Mouse (Mus musculus) embryo, embryonic 11 days (tissue): Measurements from ENCODE around the gene Fiz1.
"Not testable (repeated sequence)": the region's sequence is repeated elsewhere in the genome, so short reads cannot be mapped to it uniquely, and the experiment has no call there.

Experiments
- DNase-seq: peaks from one replicate; pipeline ENCODE4 v3.0.0-alpha.2; 2015

The Fiz1 gene

DNA sequence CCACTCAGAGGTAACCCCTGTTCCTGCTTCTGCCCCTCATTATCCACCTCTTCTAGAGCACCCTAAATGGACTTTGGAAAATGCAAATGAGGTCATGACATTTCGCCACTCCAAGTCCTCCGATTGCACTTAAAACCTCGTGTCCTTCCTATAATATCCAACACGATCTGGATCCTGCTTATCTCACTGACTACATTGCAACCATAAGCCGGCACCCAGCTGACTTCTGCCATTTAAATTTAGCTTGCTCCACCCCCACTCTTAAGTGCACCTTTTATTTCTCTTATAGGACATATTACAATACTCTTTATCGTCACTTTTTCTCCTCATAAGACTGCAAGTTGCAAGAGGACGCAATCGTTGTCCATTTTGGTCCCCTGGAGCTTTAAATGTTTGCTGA, 23.0 kb upstream of the Fiz1 start:
- no peak for DNase-seq

GRCm38 (mm10) chr7:5037026-5037425, 22.5 kb upstream of the Fiz1 start:
- DNase-seq: no peak

DNA sequence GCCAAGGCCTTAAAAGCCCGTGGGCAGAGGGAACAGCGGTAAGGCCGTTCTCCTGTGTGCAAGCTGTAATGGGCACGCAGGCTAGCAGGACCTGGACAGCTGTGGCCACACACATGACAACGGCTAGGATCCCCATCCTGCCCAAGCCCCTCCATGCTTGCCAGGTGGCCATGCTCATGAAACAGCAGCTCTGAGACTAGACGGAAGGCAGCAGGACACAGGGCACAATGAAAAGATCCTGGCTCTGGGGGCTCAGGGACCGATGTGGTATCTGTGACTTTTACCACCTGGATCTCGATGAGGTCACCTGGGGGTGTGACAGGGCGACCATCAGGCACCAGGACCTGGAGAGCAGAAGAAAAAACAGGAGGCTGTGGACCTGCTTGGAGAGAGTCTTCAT, 21.6 kb upstream of the Fiz1 start:
- no peak for DNase-seq

DNA sequence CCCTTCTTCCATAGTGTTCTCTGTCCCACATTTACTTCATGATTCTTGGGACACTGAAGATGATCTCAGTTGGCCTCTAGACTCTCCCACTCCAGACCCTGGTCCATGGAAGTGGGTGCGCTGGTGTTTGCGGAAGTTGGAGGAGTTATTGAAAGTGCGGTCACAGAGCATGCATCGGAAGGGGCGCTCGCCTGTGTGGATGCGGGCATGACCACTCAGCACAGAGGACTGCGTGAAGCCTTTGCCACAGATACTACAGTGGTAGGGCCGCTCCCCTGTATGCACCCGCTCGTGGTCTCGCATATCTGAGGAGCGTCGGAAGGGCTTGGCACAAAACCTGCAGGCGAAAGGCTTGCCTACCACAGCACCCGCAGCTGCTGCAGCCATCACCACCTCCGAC, 21.1 kb upstream of the Fiz1 start:
- DNase-seq: no peak

- DNase-seq: no peak
Measured at GRCm38 (mm10) chr7:5033818-5034217, 19.3 kb upstream of the Fiz1 start, which contains the start of gene 4632433K11Rik. TSS of gene 4632433K11Rik (plus strand) at chr7:5034118.

GRCm38 (mm10) chr7:5031496-5031895, 17.0 kb upstream of the Fiz1 start:
- no peak for DNase-seq

DNA sequence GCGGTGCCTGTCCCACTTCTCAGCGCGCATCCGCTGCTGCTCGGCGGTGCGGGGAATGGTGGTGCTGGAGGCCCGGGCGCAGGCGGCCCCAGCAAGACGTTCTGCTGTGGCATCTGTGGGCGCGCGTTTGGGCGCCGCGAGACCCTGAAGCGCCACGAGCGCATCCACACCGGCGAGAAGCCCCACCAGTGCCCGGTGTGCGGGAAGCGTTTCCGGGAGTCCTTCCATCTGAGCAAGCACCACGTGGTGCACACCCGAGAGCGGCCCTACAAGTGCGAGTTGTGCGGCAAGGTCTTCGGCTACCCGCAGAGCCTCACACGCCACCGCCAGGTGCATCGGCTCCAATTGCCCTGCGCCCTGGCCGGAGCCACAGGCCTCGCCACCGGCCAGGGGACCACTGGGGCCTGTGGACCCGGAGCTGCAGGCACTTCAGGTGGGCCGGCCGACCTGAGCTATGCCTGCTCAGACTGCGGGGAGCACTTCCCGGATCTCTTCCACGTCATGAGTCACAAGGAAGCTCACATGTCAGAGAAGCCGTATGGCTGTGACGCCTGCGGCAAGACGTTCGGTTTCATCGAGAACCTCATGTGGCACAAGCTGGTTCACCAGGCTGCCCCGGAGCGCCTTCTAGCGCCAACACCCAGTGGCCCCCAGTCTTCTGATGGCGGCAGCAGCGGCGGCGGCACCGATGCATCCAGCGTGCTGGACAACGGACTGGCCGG, 16.2 kb upstream of the Fiz1 start:
- no peak for DNase-seq

DNA sequence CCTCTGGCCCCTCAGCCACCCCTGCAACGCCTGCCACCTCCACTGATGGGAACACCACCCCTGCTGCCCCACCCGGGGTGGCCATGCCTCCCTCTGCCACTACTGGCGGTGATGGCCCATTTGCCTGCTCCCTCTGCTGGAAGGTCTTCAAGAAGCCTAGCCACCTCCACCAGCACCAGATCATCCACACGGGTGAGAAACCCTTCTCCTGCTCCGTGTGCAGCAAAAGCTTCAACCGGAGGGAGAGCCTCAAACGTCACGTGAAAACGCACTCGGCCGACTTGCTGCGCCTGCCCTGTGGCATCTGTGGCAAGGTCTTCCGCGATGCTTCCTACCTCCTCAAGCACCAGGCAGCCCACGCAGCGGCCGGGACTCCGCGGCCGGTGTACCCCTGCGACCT, 15.4 kb upstream of the Fiz1 start:
- DNase-seq: no peak

DNA sequence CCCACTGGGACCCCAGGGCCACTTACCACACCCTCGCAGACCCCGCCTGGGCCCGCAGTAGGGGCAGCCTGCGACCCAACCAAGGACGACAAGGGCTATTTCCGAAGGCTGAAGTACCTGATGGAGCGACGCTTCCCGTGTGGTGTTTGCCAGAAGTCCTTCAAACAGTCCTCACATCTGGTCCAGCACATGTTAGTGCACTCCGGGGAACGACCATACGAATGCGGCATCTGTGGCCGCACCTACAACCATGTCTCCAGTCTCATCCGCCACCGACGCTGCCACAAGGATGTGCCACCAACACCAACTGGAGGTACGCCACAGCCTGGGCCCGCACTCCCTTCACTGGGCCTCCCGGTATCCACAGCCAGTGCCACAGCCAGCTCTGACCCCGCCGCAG, 15.0 kb upstream of the Fiz1 start:
- no peak for DNase-seq

DNA sequence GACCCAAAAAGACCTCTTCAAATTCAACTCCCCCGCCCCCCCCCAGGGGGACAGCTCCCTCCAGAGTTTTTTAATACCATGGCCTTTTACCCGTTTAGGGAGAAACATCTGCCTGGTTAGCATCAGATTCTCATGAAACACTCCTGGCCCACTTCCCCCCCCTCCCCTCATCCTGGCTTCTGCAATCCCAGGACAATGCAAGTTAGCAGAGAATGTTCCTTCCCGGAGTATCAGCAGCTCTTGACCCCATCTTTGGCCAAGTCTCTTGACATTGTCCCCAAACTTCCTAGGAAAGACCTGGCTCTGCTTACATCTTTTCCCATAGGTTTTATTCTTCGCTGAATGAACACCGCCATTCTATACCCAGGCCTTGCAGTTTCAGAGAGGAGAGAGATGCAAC, 6.7 kb upstream of the Fiz1 start:
- no peak for DNase-seq

GRCm38 (mm10) chr7:5020685-5021084, 6.2 kb upstream of the Fiz1 start:
- DNase-seq: no peak

- DNase-seq: peak; percentile 99
Measured at GRCm38 (mm10) chr7:5020000-5020681, 5.6 kb upstream of the Fiz1 start, which contains the start of the genes Zfp865 and Ccdc106. TSS of gene Zfp865 (plus strand) at chr7:5020376. TSS of gene Ccdc106 (plus strand) at chr7:5020553.

DNA sequence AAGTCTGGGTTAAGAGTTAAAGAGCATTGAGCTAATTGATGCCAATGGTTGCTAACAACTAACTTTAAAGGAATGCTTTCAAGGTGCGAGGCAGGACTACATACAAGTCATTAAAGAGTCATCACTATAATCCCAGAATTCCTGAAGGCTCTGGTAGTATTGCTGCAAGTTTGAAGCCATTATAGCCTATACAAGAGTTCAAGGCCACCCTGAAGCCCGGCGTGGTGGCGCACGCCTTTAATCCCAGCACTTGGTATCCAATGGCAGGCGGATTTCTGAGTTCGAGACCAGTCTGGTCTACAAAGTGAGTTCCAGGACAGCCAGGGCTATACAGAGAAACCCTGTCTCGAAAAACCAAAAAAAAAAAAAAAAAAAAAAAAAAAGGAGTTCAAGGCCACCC, 5.1 kb upstream of the Fiz1 start:
- not testable (repeated sequence) for DNase-seq

DNA sequence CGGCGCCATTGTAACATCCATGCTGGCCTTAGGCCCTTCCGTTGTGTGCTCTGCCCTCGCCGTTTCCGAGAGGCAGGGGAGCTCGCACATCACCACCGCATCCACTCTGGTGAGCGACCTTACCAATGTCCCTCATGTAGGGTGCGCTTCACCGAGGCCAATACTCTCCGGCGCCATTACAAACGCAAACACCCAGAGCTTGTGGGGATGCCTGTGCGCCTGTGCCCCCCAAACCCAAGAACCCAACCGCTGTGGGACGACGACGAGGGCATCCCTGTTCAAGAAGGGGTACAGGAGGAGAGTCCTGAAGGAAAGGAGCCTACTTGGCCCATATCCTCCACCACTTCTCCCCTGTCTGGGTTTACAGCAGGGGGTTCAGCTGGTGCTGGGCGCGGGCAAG, 3.4 kb upstream of the Fiz1 start:
- no peak for DNase-seq

DNA sequence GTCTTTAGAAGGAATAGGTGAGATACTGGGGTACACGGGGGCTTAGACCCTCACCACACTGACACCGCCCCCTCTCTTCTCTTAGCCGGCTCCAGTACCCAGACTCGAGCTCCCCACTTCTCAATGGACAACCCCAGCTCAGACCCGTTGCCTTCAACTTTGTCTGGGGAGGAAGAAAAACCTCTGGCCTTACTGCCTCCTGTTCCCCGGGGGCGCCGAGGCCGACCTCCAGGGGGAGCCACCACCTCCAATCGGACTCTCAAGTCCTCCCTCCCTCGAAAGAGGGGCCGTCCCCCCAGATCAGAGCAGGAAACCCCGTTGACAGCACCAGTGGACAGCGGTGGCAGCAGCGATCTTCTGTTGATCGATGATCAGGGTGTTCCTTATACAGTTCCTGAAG, 2.9 kb upstream of the Fiz1 start:
- DNase-seq: no peak

DNA sequence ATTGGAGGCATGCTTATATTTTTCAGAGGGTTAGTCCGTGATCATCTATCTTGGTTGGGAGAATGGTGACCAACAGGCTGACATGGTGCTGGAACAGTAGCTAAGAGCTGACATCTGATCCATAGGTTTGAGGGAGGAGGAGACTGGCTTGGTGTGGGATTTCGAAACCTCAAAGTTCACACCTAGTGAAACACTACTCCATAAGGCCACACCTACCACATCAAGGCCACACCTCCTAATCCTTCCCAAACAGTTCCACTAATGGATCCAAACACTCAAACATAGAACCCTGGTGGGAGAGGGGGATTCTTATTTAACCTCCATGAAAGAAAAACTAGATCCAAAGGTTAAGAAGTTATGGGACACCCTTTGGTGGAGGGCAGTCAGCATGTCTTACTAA, 2.4 kb upstream of the Fiz1 start:
- no peak for DNase-seq

- no peak for DNase-seq
Measured at GRCm38 (mm10) chr7:5016057-5016456, 1.6 kb upstream of the Fiz1 start.

GRCm38 (mm10) chr7:5015118-5016001, 863 bp upstream of the Fiz1 start, which contains the start of gene Gm44973:
TSS of gene Gm44973 (plus strand) at chr7:5015496.
- DNase-seq: peak; percentile 98

DNA sequence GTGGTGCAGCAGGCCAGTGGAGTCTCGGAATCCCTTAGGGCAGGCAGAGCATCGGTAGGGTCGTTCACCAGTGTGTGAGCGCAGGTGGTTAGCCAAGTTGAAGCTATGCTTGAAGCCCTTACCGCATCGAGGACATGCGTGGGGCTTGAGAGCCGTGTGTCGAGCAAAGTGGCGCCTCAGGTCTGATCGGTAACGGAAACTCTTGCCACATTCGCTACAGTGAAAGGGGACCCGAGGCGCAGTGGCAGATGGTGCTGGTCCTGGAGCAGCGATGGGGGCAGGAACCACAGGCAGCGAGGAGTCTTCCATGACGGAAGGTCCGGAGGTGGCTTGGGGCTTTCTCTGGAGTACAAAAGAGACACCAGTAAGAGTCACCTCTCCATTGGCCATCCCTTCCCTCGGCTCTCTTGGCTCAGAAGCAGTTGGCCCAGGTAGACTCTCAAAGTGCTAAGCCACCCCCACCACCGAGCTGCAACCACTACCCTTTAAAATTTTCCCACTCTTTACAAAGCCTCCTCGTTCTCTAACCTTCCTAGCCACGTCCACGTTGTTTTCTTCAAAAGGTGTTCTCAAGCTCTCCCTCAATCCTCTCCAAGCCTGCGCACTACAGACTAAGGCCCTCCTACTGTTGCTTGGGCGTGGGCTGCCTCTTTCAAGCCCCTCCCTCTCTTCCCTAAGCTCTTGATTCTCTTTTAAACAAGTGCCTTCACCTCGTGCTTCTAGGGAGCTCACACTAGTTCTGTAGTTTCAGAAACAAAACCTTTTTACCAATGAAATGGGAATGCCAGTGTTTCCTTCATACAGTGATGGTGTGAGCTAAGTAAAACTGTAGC, 1.6 kb downstream of the Fiz1 start:
- DNase-seq: no peak

- no peak for DNase-seq
Measured at GRCm38 (mm10) chr7:5008229-5008628, 6.3 kb downstream of the Fiz1 start.

DNA sequence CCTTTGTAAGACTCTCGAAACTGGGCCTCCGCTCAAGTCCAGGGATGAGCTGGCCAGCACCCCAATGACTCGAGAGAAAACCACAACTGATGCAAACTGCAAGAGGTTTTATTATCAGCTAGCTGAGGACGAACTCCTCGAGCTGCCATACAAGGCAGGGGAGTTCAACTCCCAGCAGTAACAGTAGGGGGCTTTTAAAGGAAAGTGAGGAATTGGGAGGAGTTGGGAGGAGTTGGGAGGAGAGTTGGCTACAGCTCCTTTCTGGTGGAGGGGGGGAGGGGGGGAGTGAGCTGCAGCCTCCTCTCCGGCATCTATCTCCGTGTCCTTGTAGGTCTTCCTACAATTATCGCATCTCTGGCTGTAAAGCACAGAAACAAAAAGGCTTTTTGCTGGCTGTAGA, 11.6 kb downstream of the Fiz1 start:
- not testable (repeated sequence) for DNase-seq

DNA sequence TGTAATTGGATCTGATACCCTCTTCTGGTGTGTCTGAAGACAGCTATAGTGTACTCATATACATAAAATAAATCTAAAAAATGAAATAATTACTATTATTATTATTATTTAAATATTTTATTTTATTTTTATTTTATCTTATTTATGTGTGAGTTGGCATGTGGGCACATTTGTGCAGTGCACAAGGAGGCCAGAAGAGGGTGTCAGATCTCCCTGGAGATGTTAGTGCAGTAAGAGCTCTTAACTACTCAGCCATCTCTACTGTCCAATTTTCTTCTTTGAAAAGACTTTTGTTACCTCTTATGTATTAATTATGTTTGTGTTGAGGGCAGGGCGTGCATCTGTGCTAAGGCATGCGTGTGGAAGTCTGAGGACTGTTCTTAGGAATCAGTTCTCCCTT, 14.6 kb downstream of the Fiz1 start:
- DNase-seq: no peak

GRCm38 (mm10) chr7:4996934-4997333, 17.6 kb downstream of the Fiz1 start:
- DNase-seq: no peak
